Mouse (Mus musculus): ENCODE data around the gene Anks1. TPM values are rescaled to one million over a fixed set of nuclear protein-coding genes. Genes with fewer than 3 reads are reported as not detected.

Gene Anks1
- polyA plus RNA-seq, 1 experiment from 2014 or later: 93.6 TPM

GRCm38 (mm10) chr17:28007857-28008564 is 98.9 kb downstream of the Anks1 start:
- H3K4me3 ChIP-seq: no peak overlapping the region

GRCm38 (mm10) chr17:28008565-28008981 is 99.5 kb downstream of the Anks1 start:
- no peaks in the 10 kb centered on the region for H3K27me3 ChIP-seq (replicated peaks)
- WGBS: 64% methylated on average over 8 of the region's 8 CpGs
- H3K9ac ChIP-seq: peak overlapping the region; percentile 44
- H3K4me3 ChIP-seq: no peak overlapping the region
- no peak for ATAC-seq (ENCODE audit: low FRiP score, low read depth)
- H3K4me1 ChIP-seq: peaks cover 52% of the 10 kb centered on the region
- peaks cover 17% of the 10 kb centered on the region for H3K36me3 ChIP-seq
- H3K9me3 ChIP-seq: no peaks in the 10 kb centered on the region
- no peak overlapping the region for H3K27ac ChIP-seq
- H3K4me2 ChIP-seq (replicated peaks): peak overlapping the region; percentile 44

More at GRCm38 (mm10) chr17:28007857-28008564, 98.9 kb downstream of the Anks1 start:
- peaks cover 17% of the 10 kb centered on the region; the same call in 1 of the 2 replicates for H3K36me3 ChIP-seq
- peak overlapping the region; percentile 44 for H3K4me2 ChIP-seq (replicated peaks)
- H3K9ac ChIP-seq: peak overlapping the region; percentile 44
- H3K4me1 ChIP-seq: peaks cover 46% of the 10 kb centered on the region
- 0 out of 2 replicates have a peak, but pooled peaks have one; percentile 37 for ATAC-seq (ENCODE audit: low FRiP score, low read depth)
- no peaks in the 10 kb centered on the region for H3K27me3 ChIP-seq (replicated peaks)
- H3K9me3 ChIP-seq: no peaks in the 10 kb centered on the region
- no peak overlapping the region for H3K27ac ChIP-seq
- 23% methylated on average over 27 of the region's 27 CpGs for WGBS

- Histone ChIP-seq H3K9ac (no peak overlapping the region), H3K4me1 (peaks cover 57% of the 10 kb centered on the region)
- no peak for ATAC-seq (ENCODE audit: low FRiP score, low read depth)
Measured at GRCm38 (mm10) chr17:28009066-28009715, 100.1 kb downstream of the Anks1 start.

GRCm38 (mm10) chr17:28009716-28010114 is 100.6 kb downstream of the Anks1 start:
- no peak overlapping the region for H3K4me2 ChIP-seq (replicated peaks)
- no peak overlapping the region for H3K4me3 ChIP-seq
- WGBS: 94% methylated on average over 7 of the region's 7 CpGs
- no peak for ATAC-seq (ENCODE audit: low FRiP score, low read depth)
- no peak overlapping the region for H3K27ac ChIP-seq
- peaks cover 17% of the 10 kb centered on the region for H3K36me3 ChIP-seq
- H3K4me1 ChIP-seq: peaks cover 62% of the 10 kb centered on the region
- H3K9ac ChIP-seq: no peak overlapping the region
- no peaks in the 10 kb centered on the region for H3K9me3 ChIP-seq
- H3K27me3 ChIP-seq (replicated peaks): no peaks in the 10 kb centered on the region

More at GRCm38 (mm10) chr17:28009066-28009715, 100.1 kb downstream of the Anks1 start:
- H3K4me3 ChIP-seq: no peak overlapping the region
- no peaks in the 10 kb centered on the region for H3K9me3 ChIP-seq
- H3K27me3 ChIP-seq (replicated peaks): no peaks in the 10 kb centered on the region
- no peak overlapping the region for H3K27ac ChIP-seq
- WGBS: 66% methylated on average over 10 of the region's 10 CpGs
- H3K4me2 ChIP-seq (replicated peaks): 0 out of 2 replicates have a peak overlapping the region, but pooled peaks have one; percentile 44
- peaks cover 17% of the 10 kb centered on the region for H3K36me3 ChIP-seq

GRCm38 (mm10) chr17:28010925-28011324 is 101.8 kb downstream of the Anks1 start:
- H3K4me3 ChIP-seq: no peak overlapping the region
- no peak overlapping the region for H3K27ac ChIP-seq
- ATAC-seq (ENCODE audit: low FRiP score, low read depth): no peak
- WGBS: 91% methylated on average over 2 of the region's 2 CpGs
- H3K4me2 ChIP-seq (replicated peaks): no peak overlapping the region
- H3K9me3 ChIP-seq: no peaks in the 10 kb centered on the region
- no peak overlapping the region for H3K9ac ChIP-seq
- H3K36me3 ChIP-seq: peaks cover 17% of the 10 kb centered on the region
- no peaks in the 10 kb centered on the region for H3K27me3 ChIP-seq (replicated peaks)
- peaks cover 57% of the 10 kb centered on the region for H3K4me1 ChIP-seq

GRCm38 (mm10) chr17:28012851-28013250 is 103.7 kb downstream of the Anks1 start:
- no peak for ATAC-seq (ENCODE audit: low FRiP score, low read depth)
- Histone ChIP-seq H3K36me3 (peaks cover 16% of the 10 kb centered on the region), H3K4me1 (peaks cover 48% of the 10 kb centered on the region), H3K9me3 (no peaks in the 10 kb centered on the region), H3K27ac (no peak overlapping the region), H3K9ac (no peak overlapping the region), H3K27me3 (replicated peaks) (no peaks in the 10 kb centered on the region), H3K4me2 (replicated peaks) (peak overlapping the region; percentile 43), H3K4me3 (no peak overlapping the region)
- 75% methylated on average over 6 of the region's 6 CpGs for WGBS

GRCm38 (mm10) chr17:28013259-28013875 is 104.3 kb downstream of the Anks1 start:
- no peaks in the 10 kb centered on the region for H3K27me3 ChIP-seq (replicated peaks)
- peaks cover 11% of the 10 kb centered on the region for H3K36me3 ChIP-seq
- H3K4me3 ChIP-seq: no peak overlapping the region
- 19% methylated on average over 12 of the region's 12 CpGs for WGBS
- 0 out of 2 replicates have a peak overlapping the region, but pooled peaks have one; percentile 7 for H3K27ac ChIP-seq
- H3K9ac ChIP-seq: no peak overlapping the region
- no peaks in the 10 kb centered on the region for H3K9me3 ChIP-seq
- ATAC-seq (ENCODE audit: low FRiP score, low read depth): peak; percentile 87
- peak overlapping the region; percentile 43 for H3K4me2 ChIP-seq (replicated peaks)
- peaks cover 43% of the 10 kb centered on the region for H3K4me1 ChIP-seq

GRCm38 (mm10) chr17:28014449-28014848 is 105.3 kb downstream of the Anks1 start:
- Histone ChIP-seq H3K9me3 (no peaks in the 10 kb centered on the region), H3K4me1 (peaks cover 44% of the 10 kb centered on the region), H3K4me3 (no peak overlapping the region), H3K27ac (no peak overlapping the region), H3K4me2 (replicated peaks) (no peak overlapping the region), H3K27me3 (replicated peaks) (no peaks in the 10 kb centered on the region), H3K36me3 (peaks cover 8% of the 10 kb centered on the region), H3K9ac (no peak overlapping the region)
- ATAC-seq (ENCODE audit: low FRiP score, low read depth): no peak
- 71% methylated on average over 4 of the region's 4 CpGs for WGBS

GRCm38 (mm10) chr17:28015068-28015730 is 106.1 kb downstream of the Anks1 start:
- Histone ChIP-seq H3K4me2 (replicated peaks) (no peak overlapping the region), H3K27me3 (replicated peaks) (no peaks in the 10 kb centered on the region), H3K4me1 (peaks cover 51% of the 10 kb centered on the region), H3K4me3 (no peak overlapping the region), H3K36me3 (peaks cover 6% of the 10 kb centered on the region), H3K9me3 (no peaks in the 10 kb centered on the region), H3K27ac (no peak overlapping the region), H3K9ac (no peak overlapping the region)
- 81% methylated on average over 17 of the region's 17 CpGs for WGBS
- ATAC-seq (ENCODE audit: low FRiP score, low read depth): no peak

GRCm38 (mm10) chr17:28016056-28016797 is 107.1 kb downstream of the Anks1 start:
- peaks cover 55% of the 10 kb centered on the region for H3K4me1 ChIP-seq
- H3K27ac ChIP-seq: no peak overlapping the region

GRCm38 (mm10) chr17:28018344-28018743 is 109.2 kb downstream of the Anks1 start:
- no peaks in the 10 kb centered on the region for H3K27me3 ChIP-seq (replicated peaks)
- no peak overlapping the region for H3K4me3 ChIP-seq
- H3K36me3 ChIP-seq: no peaks in the 10 kb centered on the region; the same call in 1 of the 2 replicates
- WGBS: 69% methylated on average over 6 of the region's 6 CpGs
- no peak overlapping the region for H3K4me2 ChIP-seq (replicated peaks)
- H3K27ac ChIP-seq: no peak overlapping the region
- H3K9ac ChIP-seq: no peak overlapping the region
- ATAC-seq (ENCODE audit: low FRiP score, low read depth): no peak
- peaks cover 45% of the 10 kb centered on the region for H3K4me1 ChIP-seq
- no peaks in the 10 kb centered on the region for H3K9me3 ChIP-seq

More at GRCm38 (mm10) chr17:28016056-28016797, 107.1 kb downstream of the Anks1 start:
- no peak for ATAC-seq (ENCODE audit: low FRiP score, low read depth)
- Histone ChIP-seq H3K27me3 (replicated peaks) (no peaks in the 10 kb centered on the region), H3K9ac (peak overlapping the region; percentile 26; the same call in 1 of the 2 replicates), H3K4me3 (no peak overlapping the region), H3K36me3 (peaks cover 1% of the 10 kb centered on the region; the same call in 1 of the 2 replicates), H3K9me3 (no peaks in the 10 kb centered on the region), H3K4me2 (replicated peaks) (no peak overlapping the region)
- 76% methylated on average over 8 of the region's 8 CpGs for WGBS

Data from neural tube, embryonic 12.5 days (tissue).